Mouse (Mus musculus) liver, postnatal 0 days (tissue): ENCODE data around the gene Cyb5r3.
A peak's percentile ranks its signal among the peaks of the same experiment; 100 is the strongest.

Source experiments
- CTCF ChIP-seq: sonication (generic); IDR thresholded peaks from 2 replicates; pipeline ENCODE4 v1.5.1; 2016; ENCODE audit warnings: antibody characterized with exemption, low read depth
- EP300 ChIP-seq: IDR thresholded peaks from 2 replicates; pipeline ENCODE4 v1.6.1; 2016; ENCODE audit warnings: antibody characterized with exemption, low read depth, mild to moderate bottlenecking

GRCm38 (mm10) chr15:83171712-83172481 is 495 bp downstream of the Cyb5r3 start:
- no peak for TF ChIP-seq EP300
- peak; percentile 60 for TF ChIP-seq CTCF
